Mouse (Mus musculus) myocyte (in vitro differentiated cells): Measurements from ENCODE around the gene Iffo2. TPM values are rescaled to one million over a fixed set of nuclear protein-coding genes. Genes with fewer than 3 reads are reported as not detected.

Experiments
- H3K27me3 ChIP-seq: one replicate; pipeline ENCODE4 v1.6.1; 2011; ENCODE audit not compliant: control insufficient read depth, insufficient read depth, insufficient read length
- H3K36me3 ChIP-seq: one replicate; pipeline ENCODE4 v1.6.1; 2011; ENCODE audit not compliant: control insufficient read depth, insufficient read depth
- H3K4me2 ChIP-seq: one replicate; pipeline ENCODE4 v1.6.1; 2011; ENCODE audit warnings: low read depth, control low read depth
- H3K4me3 ChIP-seq: one replicate; pipeline ENCODE4 v1.5.1; 2011; ENCODE audit warnings: mild to moderate bottlenecking, control low read depth, moderate library complexity
- H3K79me2 ChIP-seq: one replicate; pipeline ENCODE4 v1.6.1; 2011; ENCODE audit not compliant: control insufficient read depth, insufficient read depth
- H3ac ChIP-seq: one replicate; pipeline ENCODE4 v1.6.1; 2011; ENCODE audit not compliant: control insufficient read depth, insufficient read length
- CEBPB ChIP-seq: IDR thresholded peaks from 2 replicates; pipeline ENCODE4 v1.6.1; 2011; ENCODE audit warnings: mild to moderate bottlenecking, moderate library complexity; ENCODE audit not compliant: poor library complexity, insufficient read depth, severe bottlenecking
- E2F4 ChIP-seq: IDR thresholded peaks from one replicate; pipeline ENCODE4 v1.6.1; 2011; ENCODE audit warnings: mild to moderate bottlenecking, control low read depth, moderate library complexity; ENCODE audit not compliant: insufficient read depth
- MAX ChIP-seq: IDR thresholded peaks from one replicate; pipeline ENCODE4 v1.6.1; 2011; ENCODE audit warnings: low read depth, mild to moderate bottlenecking, control low read depth
- MYOD1 ChIP-seq, 3 experiments: IDR thresholded peaks; one replicate each; pipeline ENCODE4 v1.6.1; 2011; ENCODE audit warnings: control low read depth in 2 of 3, low read depth in 2 of 3, mild to moderate bottlenecking in 2 of 3, moderate library complexity in 1 of 3; ENCODE audit not compliant: insufficient read length in 2 of 3, control insufficient read depth in 1 of 3
- MYOG ChIP-seq, 3 experiments: IDR thresholded peaks; one replicate each; pipeline ENCODE4 v1.6.1; 2011; ENCODE audit warnings: control low read depth in 2 of 3, low read depth in 2 of 3, mild to moderate bottlenecking in 2 of 3; ENCODE audit not compliant: insufficient read length in 2 of 3, control insufficient read depth in 1 of 3, insufficient read depth in 1 of 3
- POLR2A ChIP-seq: IDR thresholded peaks from one replicate; pipeline ENCODE4 v1.6.1; 2011; ENCODE audit warnings: low read depth, mild to moderate bottlenecking, control low read depth, moderate library complexity; ENCODE audit not compliant: insufficient read length
- POLR2AphosphoS2 ChIP-seq: IDR thresholded peaks from one replicate; pipeline ENCODE4 v1.6.1; 2011; ENCODE audit warnings: low read depth, control low read depth; ENCODE audit not compliant: insufficient read length
- REST ChIP-seq: IDR thresholded peaks from one replicate; pipeline ENCODE4 v1.6.1; 2011; ENCODE audit warnings: mild to moderate bottlenecking, control low read depth, moderate library complexity; ENCODE audit not compliant: insufficient read depth, insufficient read length
- SRF ChIP-seq: IDR thresholded peaks from one replicate; pipeline ENCODE4 v1.6.1; 2011; ENCODE audit warnings: low read depth; ENCODE audit not compliant: control insufficient read depth, insufficient read length
- TCF12 ChIP-seq: IDR thresholded peaks from one replicate; pipeline ENCODE4 v1.6.1; 2011; ENCODE audit warnings: mild to moderate bottlenecking, control low read depth; ENCODE audit not compliant: poor library complexity, insufficient read depth, severe bottlenecking
- TCF3 ChIP-seq: IDR thresholded peaks from one replicate; pipeline ENCODE4 v1.6.1; 2011; ENCODE audit warnings: low read depth, control low read depth; ENCODE audit not compliant: insufficient read length
- USF1 ChIP-seq: IDR thresholded peaks from one replicate; pipeline ENCODE4 v1.6.1; 2011; ENCODE audit warnings: low read depth, mild to moderate bottlenecking, control low read depth, moderate library complexity
- polyA plus RNA-seq: library from polyadenylated mRNA; unstranded; fragments of >200 nt; fragmentation: generic; extraction: Trizol; gene quantifications from one replicate; pipeline ENCODE4 v1.2.1, GENCODE M21; 2012; ENCODE audit warnings: missing spikeins

Gene Iffo2
- polyA plus RNA-seq, 1 experiment = 12.1 TPM

DNA sequence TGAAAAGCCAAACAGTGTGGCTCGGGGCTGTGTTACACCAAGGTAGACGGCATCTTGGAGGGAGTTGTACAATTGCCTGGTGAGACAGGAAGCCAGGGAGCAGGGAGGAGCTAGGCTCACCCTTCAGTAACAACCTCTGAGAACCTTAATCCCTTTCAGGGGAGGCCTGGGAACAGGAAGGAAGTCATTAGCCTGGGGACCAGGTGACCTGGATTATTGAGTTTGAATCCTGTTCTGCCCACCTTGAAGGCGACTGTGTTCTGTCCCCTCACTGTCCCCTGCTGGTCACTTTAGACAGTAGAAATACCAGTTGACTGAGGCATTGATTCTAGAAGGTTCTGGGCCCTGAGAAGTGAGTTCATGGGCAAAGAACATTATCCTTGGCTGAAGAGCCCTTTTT lies 63.7 kb downstream of the Iffo2 start:
- H3K79me2 ChIP-seq = peaks cover 78% of the 10 kb centered on the region
- no peak overlapping the region for H3K4me2 ChIP-seq
- TF ChIP-seq MAX (no peak), MYOD1 (IDR thresholded peaks at IDR 0.05; ENCODE audit: control insufficient read depth in 1 of 3, insufficient read length in 2 of 3, low read depth in 2 of 3) (no peak), MYOG (IDR thresholded peaks at IDR 0.05; ENCODE audit: control insufficient read depth in 1 of 3, insufficient read depth in 1 of 3, insufficient read length in 2 of 3, low read depth in 2 of 3) (no peak), TCF3 (no peak), USF1 (no peak), POLR2AphosphoS2 (no peak), SRF (no peak), TCF12 (no peak)
- H3K4me3 ChIP-seq = no peak overlapping the region
- H3K27me3 ChIP-seq = no peaks in the 10 kb centered on the region
- H3K36me3 ChIP-seq = no peaks in the 10 kb centered on the region
- no peak overlapping the region for H3ac ChIP-seq

DNA sequence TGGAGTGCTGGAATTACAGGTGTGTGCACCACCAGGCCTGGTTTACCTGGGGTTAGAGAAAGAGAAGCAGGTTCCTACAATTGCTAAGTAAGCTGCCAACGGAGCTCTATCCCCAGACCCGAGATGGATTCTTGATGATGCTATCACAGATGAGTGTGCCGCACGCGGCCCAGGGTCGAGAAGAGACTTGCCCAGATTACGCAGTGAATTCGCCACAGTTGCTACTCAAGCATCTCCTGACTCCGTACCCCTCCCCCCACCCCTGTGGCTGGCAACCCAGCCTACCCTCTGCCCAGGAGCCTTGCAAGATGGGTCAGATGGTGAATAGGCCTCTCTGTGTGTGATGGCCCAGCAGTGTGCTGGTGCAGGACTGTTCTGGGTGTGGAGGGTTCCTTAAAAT lies 66.4 kb downstream of the Iffo2 start:
- Histone ChIP-seq H3ac (no peak overlapping the region), H3K4me2 (peak overlapping the region; percentile 93), H3K79me2 (peaks cover 67% of the 10 kb centered on the region), H3K36me3 (no peaks in the 10 kb centered on the region), H3K27me3 (no peaks in the 10 kb centered on the region), H3K4me3 (no peak overlapping the region)
- TF ChIP-seq CEBPB (no peak), USF1 (no peak), REST (no peak), POLR2A (no peak), MAX (no peak), E2F4 (no peak), POLR2AphosphoS2 (no peak), MYOD1 (IDR thresholded peaks at IDR 0.05; ENCODE audit: control insufficient read depth in 1 of 3, insufficient read length in 2 of 3, low read depth in 2 of 3) (no peak), TCF3 (no peak), SRF (no peak)

DNA sequence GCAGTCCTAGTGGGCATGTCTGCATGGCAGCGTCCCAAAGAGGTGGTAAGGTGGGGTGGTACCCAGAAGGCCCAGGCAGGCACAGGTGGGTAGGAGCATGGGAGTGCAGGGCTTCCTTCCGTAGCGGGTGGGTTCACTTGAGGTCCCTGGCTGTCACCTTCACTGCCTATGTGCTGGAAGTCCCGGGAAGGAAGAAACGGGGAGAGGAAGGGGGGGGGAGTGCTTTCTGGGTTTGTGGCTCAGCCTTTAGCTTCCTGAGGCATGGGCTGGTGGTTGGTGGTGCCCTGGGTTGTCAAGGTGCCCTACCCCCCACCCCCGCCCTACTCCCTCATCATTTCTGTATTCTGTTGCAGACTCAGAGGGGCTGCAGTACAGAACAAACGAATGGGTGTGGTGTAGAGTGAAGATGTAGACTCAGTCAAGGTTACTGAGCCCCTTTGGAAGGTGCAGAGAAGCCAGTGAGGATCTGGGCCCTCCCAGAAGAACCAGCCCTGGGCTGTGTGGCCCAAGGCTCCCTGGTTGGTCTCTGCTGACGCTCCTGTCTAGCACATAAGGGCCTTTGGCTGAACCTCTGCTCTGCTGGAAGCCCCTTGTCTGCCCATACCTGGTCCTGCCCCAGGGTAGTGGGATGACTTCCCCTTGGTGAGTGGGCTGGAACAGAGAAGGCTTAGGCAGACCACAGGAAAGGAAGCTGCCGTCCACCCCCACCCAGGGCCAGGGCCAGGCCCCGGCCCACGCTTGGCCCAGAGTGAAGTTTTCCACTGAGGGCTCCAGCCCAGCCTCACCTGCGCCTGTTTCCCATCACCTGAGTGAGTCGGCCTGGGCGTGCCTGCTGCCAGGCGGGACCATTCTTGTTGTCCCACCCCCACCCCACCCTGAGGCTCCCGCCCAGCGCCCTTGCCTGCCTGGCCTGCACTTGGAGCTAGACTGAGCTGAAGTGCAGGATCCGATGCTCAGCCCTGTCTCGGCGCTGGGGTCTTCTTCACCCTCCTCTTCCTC lies 67.2 kb downstream of the Iffo2 start:
- no peaks in the 10 kb centered on the region for H3K27me3 ChIP-seq
- H3ac ChIP-seq = peak overlapping the region; percentile 12
- H3K36me3 ChIP-seq = no peaks in the 10 kb centered on the region
- peak overlapping the region; percentile 93 for H3K4me2 ChIP-seq
- H3K4me3 ChIP-seq = no peak overlapping the region
- TF ChIP-seq USF1 (no peak), TCF3 (no peak), SRF (no peak), E2F4 (no peak), MAX (no peak), REST (no peak), MYOG (IDR thresholded peaks at IDR 0.05; ENCODE audit: control insufficient read depth in 1 of 3, insufficient read depth in 1 of 3, insufficient read length in 2 of 3, low read depth in 2 of 3) (no peak), POLR2AphosphoS2 (no peak), CEBPB (no peak), MYOD1 (IDR thresholded peaks at IDR 0.05; ENCODE audit: control insufficient read depth in 1 of 3, insufficient read length in 2 of 3, low read depth in 2 of 3) (no peak), TCF12 (no peak), POLR2A (no peak)
- H3K79me2 ChIP-seq = peaks cover 59% of the 10 kb centered on the region

DNA sequence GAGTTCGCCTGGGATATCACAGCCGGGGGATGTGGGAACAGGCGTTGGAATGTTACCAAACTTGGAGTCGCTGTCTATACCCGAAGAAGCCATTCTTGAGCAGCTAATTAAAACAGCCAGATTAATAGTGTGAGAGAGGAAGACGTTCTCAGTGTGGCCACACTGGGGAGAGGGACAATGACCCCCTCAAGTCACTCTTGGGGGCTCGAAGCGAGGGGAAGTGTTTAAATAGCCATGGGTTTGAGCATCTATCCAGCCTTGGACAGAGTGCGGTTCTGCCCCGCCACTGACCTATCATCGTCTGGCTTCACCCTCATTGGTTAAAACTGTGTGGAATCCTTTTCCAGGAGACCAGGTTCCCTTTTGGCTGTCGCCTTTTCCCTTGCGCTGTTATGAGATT lies 68.0 kb downstream of the Iffo2 start:
- no peak for TF ChIP-seq TCF3
- no peak for TF ChIP-seq USF1
- TF ChIP-seq E2F4 = no peak
- TF ChIP-seq REST = no peak
- TF ChIP-seq MYOG (IDR thresholded peaks at IDR 0.05; ENCODE audit: control insufficient read depth in 1 of 3, insufficient read depth in 1 of 3, insufficient read length in 2 of 3, low read depth in 2 of 3) = no peak
- TF ChIP-seq CEBPB = no peak
- TF ChIP-seq MYOD1 (IDR thresholded peaks at IDR 0.05; ENCODE audit: control insufficient read depth in 1 of 3, insufficient read length in 2 of 3, low read depth in 2 of 3) = no peak
- no peak for TF ChIP-seq POLR2AphosphoS2
- TF ChIP-seq POLR2A = no peak
- H3K4me2 ChIP-seq = peak overlapping the region; percentile 93
- H3K4me3 ChIP-seq = peak overlapping the region; percentile 4

More for the DNA sequence above, 68.0 kb downstream of the Iffo2 start:
- peak overlapping the region; percentile 12 for H3ac ChIP-seq
- H3K36me3 ChIP-seq = no peaks in the 10 kb centered on the region
- H3K79me2 ChIP-seq = peaks cover 56% of the 10 kb centered on the region
- no peaks in the 10 kb centered on the region for H3K27me3 ChIP-seq
